Mouse (Mus musculus) B cell, adult 2 months (primary cell): ENCODE data around the gene Hoxa10.

Source experiments
- DNase-seq, 2 experiments: peaks; one replicate each; pipeline ENCODE4 v3.0.0; 2022

Gene Hoxa10

DNA sequence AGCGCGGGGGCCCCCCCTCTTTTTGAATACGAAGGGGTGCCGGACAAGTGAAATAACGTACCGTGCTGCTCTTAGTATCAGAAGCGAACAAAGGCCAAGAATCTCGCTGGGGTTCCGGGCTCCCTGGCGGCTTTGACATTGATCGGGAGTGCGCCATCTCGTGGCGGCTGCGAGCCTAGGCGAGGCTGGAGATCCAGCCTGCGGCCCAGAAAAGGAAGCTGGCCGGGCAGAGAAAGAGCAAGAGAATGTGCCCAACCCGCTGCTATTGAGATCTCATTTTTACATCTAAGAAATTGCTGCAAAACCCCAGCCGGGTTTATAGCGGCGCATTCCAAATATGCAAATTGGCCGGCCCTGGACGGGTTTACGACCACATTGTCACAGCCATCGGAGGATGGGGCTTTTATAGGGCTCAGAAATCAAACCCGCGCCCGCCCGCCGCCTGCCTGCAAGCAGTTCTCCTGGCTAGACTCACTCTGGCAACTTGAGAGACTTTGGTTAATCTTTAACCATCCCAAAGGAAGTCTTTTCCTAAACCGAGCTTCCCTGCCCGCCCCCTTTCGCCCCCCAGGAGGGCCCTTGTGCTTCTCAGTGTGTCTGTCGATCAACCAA is at the start of gene Hoxa10:
Gene Hoxa10, minus strand, starts transcription at position 466 of the 612 bp plus-strand sequence.
- DNase-seq, result peak; percentile 85 to 87

- no peak for DNase-seq
Observed at GRCm38 (mm10) chr6:52290186-52290585, 49.5 kb upstream of the Hoxa10 start.

DNA sequence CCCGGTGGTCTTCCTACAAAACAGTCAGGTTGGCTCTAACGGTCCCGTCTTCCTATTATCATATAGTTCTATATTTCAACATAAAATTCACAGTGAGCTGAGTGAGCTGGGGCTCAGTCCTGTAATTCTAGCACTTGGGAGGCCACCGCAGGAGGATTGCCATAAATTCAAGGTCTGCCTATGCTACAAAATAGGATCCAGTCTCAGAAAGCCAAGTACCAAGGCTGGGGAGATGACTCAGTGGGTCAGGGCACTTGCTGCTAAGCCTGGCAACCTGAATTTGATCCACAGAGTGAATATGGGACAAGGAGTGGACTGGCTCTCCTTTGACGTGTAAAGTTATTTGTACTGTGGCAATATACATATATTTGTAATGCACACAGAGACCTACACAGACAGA is 43.2 kb upstream of the Hoxa10 start:
- DNase-seq, result no peak

DNA sequence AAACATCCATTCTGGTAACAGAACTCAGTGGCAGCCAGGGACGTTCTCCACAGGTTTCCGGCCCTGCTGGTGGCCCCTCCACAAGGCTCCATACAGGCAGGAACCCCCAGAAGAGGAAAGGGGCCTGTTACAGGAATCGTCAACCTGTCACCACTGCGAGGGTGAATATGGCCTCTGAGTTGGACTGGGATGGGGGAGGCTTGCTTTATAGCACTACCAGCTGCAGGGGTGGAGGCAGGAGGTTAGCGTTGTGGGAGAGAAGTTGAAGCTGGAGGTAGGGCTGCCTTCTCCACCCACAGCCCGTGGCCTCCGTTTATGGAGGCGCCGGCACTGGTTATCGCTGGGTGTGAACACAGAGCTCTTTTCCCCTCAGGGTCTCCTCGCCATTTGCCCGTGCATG is 40.4 kb upstream of the Hoxa10 start:
- no peak for DNase-seq

- no peak for DNase-seq
Observed at GRCm38 (mm10) chr6:52276920-52277319, 36.3 kb upstream of the Hoxa10 start.

GRCm38 (mm10) chr6:52276382-52276781 is 35.7 kb upstream of the Hoxa10 start:
- no peak for DNase-seq

GRCm38 (mm10) chr6:52275563-52276280 is 35.1 kb upstream of the Hoxa10 start:
- DNase-seq, result no peak

GRCm38 (mm10) chr6:52274576-52274975 is 33.9 kb upstream of the Hoxa10 start:
- no peak for DNase-seq

GRCm38 (mm10) chr6:52273656-52274280 is 33.1 kb upstream of the Hoxa10 start:
- DNase-seq, result peak in 1 of 2 experiments; percentile 17

DNA sequence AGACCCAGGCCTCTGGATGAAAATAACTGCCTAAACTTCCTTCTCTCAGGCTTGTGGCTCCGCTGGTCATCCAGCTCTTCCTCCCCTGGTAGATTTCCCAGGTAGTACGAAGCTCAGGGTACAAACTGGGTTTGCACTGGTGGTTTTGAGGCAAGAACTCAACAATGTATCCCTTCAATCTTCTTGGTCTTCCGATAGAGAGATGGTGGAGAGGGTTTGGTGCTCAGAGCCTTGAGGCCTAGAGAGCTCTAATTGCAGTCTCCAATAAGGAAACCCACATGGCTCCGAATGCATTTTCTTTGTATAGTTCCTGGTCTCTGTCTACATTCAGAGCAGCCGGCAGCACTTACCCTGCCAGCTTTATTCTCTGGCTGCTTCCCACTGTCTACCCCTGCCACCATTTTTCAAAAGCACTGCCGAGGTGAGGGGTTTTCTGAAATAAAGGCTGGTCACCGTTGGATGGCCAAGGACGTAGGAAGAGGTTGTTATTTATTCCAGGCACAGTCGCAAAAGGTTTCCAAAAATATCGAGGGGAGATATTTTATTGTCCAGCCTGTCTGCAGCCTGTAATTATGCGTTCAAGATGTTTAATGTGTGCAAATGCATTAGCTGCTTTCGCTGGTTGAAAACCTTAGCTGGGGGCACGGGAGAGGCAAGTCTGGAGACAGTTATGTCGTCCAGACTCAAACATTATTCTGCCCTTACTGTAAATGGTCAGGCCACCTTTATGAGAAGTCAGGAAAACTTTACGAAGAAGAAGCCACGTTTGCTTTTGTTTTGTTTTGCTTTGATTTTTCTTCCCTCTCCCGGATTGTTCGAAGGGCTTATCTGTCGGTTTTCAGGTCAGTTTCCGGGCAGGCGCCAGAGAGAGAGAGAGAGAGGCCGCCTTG is 32.4 kb upstream of the Hoxa10 start:
- no peak for DNase-seq

DNA sequence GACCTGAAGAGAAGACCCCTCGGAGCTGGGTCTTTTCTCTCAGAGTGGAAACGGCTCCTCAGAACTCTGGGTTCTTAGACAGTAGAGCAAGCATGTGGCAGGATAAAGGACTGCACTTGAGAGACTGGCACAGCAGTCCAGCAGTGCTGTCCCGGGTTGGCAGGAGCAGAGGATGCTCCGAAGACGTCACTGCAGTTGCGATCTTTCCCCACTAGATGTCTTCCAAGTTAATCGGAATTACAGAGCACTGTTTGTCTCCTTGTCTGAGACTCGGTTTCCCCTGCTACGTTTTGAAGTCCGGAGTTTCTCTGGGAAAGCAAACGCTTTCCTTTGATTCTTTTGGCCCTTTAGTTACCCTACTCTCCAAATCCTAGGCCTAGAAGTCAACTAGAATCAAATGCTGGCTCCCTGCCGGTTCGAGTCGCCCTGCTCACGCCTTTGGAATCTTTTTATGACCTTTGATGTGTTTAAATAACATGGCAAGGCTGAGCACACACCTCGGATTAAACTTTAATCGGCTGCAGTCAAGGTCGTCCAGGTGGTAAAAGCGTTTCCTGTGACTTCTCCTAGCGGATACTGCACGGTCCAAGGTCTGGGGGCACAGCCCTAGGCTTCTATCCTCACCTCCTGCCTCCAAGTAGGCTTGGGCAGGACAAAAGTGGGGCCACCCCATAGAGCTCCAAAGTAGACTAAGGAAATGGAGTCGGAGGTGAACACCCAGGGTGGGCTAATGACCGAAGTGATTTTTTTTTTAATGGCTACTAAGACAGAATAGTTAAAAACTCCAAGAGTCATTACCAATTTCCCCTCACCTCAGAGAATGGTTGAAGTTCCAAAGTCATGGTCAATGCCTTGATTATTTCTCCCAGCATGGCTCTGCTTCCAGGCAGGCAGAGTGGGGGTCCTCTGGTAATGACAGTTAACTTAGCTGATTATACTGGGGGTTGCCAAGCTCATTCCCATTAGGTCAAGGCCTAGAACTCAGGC is 30.1 kb upstream of the Hoxa10 start:
- peak; percentile 55 to 64 for DNase-seq

GRCm38 (mm10) chr6:52268756-52269155 is 28.1 kb upstream of the Hoxa10 start:
- DNase-seq, result no peak

DNA sequence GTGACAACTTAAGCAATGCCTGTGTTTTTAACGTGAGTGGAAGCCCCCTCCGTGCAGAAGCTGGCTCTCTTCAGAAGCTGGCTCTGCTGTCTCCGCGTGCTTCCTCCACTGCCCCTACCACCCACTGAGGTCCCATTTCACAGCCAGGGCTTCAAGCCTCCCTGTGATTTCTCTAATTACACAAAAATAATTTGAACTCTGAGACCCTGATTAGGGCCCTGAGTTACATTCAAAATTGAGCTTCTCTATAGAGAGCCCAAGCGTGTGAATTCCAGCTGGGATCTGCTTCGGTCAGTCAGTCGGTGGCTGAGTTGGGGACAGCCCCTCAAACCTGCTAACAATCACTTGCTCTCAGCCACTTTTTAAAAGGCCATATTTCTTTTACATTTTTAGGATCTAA is 27.7 kb upstream of the Hoxa10 start:
- no peak for DNase-seq

GRCm38 (mm10) chr6:52267691-52268090 is 27.0 kb upstream of the Hoxa10 start:
- no peak for DNase-seq

- no peak for DNase-seq
Observed at GRCm38 (mm10) chr6:52267221-52267620, 26.6 kb upstream of the Hoxa10 start.

- DNase-seq, result no peak
Observed at GRCm38 (mm10) chr6:52266666-52266985, 26.0 kb upstream of the Hoxa10 start.

DNA sequence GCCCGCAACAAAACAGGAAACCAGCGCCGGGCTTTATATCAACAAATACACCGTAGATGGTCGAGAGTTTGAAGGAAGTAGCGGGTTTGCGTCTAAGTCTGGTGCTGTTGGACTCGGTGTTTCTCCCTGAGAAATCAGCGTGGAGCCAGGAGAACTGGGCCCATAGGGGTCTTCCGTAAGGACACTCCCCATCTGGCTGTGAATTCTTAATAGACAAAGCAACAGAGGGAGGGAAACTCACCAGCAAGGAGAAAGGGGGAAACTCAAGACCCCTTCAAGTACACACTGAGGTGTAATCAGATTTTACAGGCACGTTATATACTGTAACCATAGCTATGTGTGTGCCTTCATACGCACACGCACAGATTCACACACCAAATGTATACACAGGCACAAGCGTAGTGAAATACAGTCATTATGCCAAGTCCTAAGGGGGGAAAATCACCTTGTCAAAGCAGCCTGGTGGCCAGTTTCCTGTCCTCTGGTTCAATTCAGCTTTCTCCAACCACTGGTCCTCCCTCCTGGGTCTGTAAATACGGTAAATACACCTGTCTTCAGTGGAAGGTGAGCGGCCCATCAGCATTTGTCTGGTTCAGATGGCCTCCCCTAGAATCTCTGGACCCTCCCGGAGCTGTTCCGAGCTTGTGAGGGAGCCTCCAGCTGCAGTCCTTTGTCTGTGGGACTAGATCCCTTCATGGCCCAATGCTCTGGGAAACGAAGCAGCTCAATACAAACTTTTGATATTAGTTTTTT is 25.4 kb upstream of the Hoxa10 start:
- DNase-seq, result peak; percentile 15 to 30

GRCm38 (mm10) chr6:52265306-52265912 is 24.8 kb upstream of the Hoxa10 start:
- peak; percentile 18 to 23 for DNase-seq

GRCm38 (mm10) chr6:52264106-52264790 is 23.6 kb upstream of the Hoxa10 start:
- DNase-seq, result peak; percentile 9 to 23

- DNase-seq, result no peak
Observed at GRCm38 (mm10) chr6:52263321-52263585, 22.6 kb upstream of the Hoxa10 start.
